Mouse (Mus musculus): ENCODE measurements around the gene Arhgap42.

DNA sequence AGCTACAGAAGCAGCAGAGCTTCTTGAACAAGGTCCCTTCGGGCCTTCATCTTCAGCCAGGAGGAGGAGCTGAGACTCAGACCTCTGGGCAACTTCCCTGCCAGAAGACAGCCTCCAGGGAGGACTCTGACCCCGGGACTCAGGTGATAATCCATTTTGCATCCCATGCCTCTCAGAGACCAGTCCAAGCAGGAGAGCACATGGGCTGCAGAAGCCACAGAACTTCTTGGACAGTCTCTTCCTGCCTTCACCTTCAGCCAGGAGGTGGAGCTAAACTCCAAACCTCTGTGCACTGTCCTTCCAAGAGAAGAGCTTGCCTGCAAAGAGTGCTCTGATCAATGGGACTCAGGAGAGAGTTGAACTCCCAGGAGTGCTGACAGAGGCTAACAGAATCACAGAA lies 155.5 kb downstream of the Arhgap42 start:
- TF ChIP-seq CTCF (IDR thresholded peaks at IDR 0.05; ENCODE audit: extremely low read depth, insufficient read depth, insufficient read length, insufficient replicate concordance): no peak
- no peak for TF ChIP-seq POLR2A (IDR thresholded peaks at IDR 0.05; ENCODE audit: low read depth, low read length)
